In the genomic region with DNA sequence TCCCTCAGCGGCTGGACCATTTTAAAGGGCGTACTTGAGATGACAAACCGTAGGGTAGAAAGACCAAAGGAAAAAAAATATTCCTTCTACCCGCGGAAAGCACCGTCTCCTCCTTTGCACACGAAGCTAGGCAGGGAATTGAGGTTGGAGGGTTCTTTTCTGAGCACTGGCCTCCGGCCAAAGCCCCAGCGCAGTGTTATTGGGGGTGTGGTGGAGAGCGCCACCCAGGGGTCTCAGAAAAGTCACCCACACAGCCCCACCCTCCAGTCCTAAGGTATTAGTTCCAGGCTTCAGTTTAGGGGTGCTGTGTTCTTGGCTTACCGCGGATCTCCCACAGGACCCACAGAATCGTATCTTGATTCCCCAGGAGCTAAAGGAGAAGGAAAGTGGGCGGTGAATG, we compare ENCODE assay signal across 8 mouse cellular contexts. TPM values are rescaled to one million over a fixed set of nuclear protein-coding genes. Genes with fewer than 3 reads are reported as not detected.
A peak's percentile ranks its signal among the peaks of the same experiment; 100 is the strongest.
DNase-seq lines count a peak whose midpoint lies in the region; ATAC-seq lines count a peak whose summit lies in the region.

No protein-coding gene starts in this region.

- H3K4me1 ChIP-seq in heart, embryonic 15.5 days (replicated peaks) = peaks cover 36% of the 10 kb centered on the region
- H3K4me1 ChIP-seq in midbrain, embryonic 14.5 days (ENCODE audit: control insufficient read depth, insufficient read depth, low read length) = peaks cover 26% of the 10 kb centered on the region; the same call in 1 of the 2 replicates

- H3K27ac ChIP-seq in heart, embryonic 15.5 days = no peak overlapping the region
- no peak overlapping the region for H3K27ac ChIP-seq in midbrain, embryonic 14.5 days (replicated peaks; ENCODE audit: low read depth, low read length)

- WGBS in heart, embryonic 15.5 days = 4% methylated on average over 14 of the region's 14 CpGs
- WGBS in midbrain, embryonic 14.5 days = 4% methylated on average over 14 of the region's 14 CpGs

- no peaks in the 10 kb centered on the region for H3K9me3 ChIP-seq in heart, embryonic 15.5 days (replicated peaks)
- no peaks in the 10 kb centered on the region for H3K9me3 ChIP-seq in midbrain, embryonic 14.5 days (ENCODE audit: control insufficient read depth, low read length)

- peaks cover 63% of the 10 kb centered on the region for H3K27me3 ChIP-seq in heart, embryonic 15.5 days
- peaks cover 11% of the 10 kb centered on the region for H3K27me3 ChIP-seq in midbrain, embryonic 14.5 days (ENCODE audit: control insufficient read depth, insufficient read depth, low read length)

- H3K9ac ChIP-seq in heart, embryonic 15.5 days = peak overlapping the region; percentile 81
- H3K9ac ChIP-seq in midbrain, embryonic 14.5 days (replicated peaks; ENCODE audit: low read length) = no peak overlapping the region

- peaks cover 4% of the 10 kb centered on the region; the same call in 1 of the 2 replicates for H3K36me3 ChIP-seq in heart, embryonic 15.5 days
- no peaks in the 10 kb centered on the region for H3K36me3 ChIP-seq in midbrain, embryonic 14.5 days (ENCODE audit: control insufficient read depth, insufficient read depth, low read length)

- H3K4me2 ChIP-seq in heart, embryonic 15.5 days = peak overlapping the region; percentile 95
- peak overlapping the region; percentile 99 for H3K4me2 ChIP-seq in midbrain, embryonic 14.5 days (ENCODE audit: low read length)

- no peak for ATAC-seq in heart, embryonic 15.5 days (replicated peaks; ENCODE audit: insufficient number of reproducible peaks, insufficient read depth, low FRiP score, low read depth)
- ATAC-seq in midbrain, embryonic 14.5 days (ENCODE audit: low FRiP score, low TSS enrichment) = no peak

- peak overlapping the region; percentile 69 for H3K4me3 ChIP-seq in heart, embryonic 15.5 days
- no peak overlapping the region for H3K4me3 ChIP-seq in midbrain, embryonic 14.5 days (replicated peaks; ENCODE audit: low read depth, low read length)

- DNase-seq in heart, adult 18-20 months = peak; percentile 72 to 74
- DNase-seq in heart, postnatal 25 days (ENCODE audit: low spot score) = no peak
- DNase-seq in embryo, embryonic 10.5 days (ENCODE audit: low spot score) = peak; percentile 67
- DNase-seq in kidney, postnatal 4 days = peak; percentile 25 to 44
- peak; percentile 67 for DNase-seq in midbrain, embryonic 14.5 days
- DNase-seq in MN1 (ENCODE audit: low spot score) = no peak
- DNase-seq in adrenal gland, adult 18-20 months (ENCODE audit: low spot score in 2 of 2) = no peak

- intact Hi-C loops in heart, postnatal 25 days (cut with DNase I) = loop anchor here (2.0 to 5.0 kb wide), 2 partner anchors 24 to 115 kb away; no protein-coding TSS in a partner anchor

RNA-seq across cellular contexts. Expression of a gene that starts 1.2 kb away (rescaled TPM):
- total RNA-seq in heart, adult 18-20 months (2021) = 100 to 1,000 TPM; 122 to 213 TPM
- total RNA-seq in heart, postnatal 25 days (2021) = 100 to 1,000 TPM; 132 to 167 TPM
- 6.0 and 7.3 TPM in 2 replicates for polyA plus RNA-seq in heart, embryonic 15.5 days (2015; fragmentation: Nextera tagmentation; extraction: Ambion mirVana)
- 6.0 and 7.0 TPM in 2 replicates for polyA plus RNA-seq in midbrain, embryonic 14.5 days (2014; fragmentation: Nextera tagmentation; extraction: Ambion mirVana)
- total RNA-seq in adrenal gland, adult 18-20 months (2021) = 10 to 100 TPM; 77.6 to 92.0 TPM

Comparison
In these comparisons a context has a peak if more than half of its experiments do, and no peak if none do; other contexts are left out.
1. DNase-seq: peak in heart, adult 18-20 months (2 of 2), embryo, embryonic 10.5 days (single experiment), kidney, postnatal 4 days (2 of 2) and midbrain, embryonic 14.5 days (single experiment); none in heart, postnatal 25 days (single experiment), MN1 (single experiment) and adrenal gland, adult 18-20 months (0 of 2).